Mouse (Mus musculus): ENCODE measurements at regions not wholly inside any gene's neighbourhood (a gene's known extent, or its start where the extent isn't known, plus 50 kb on each side); places are given as distances from the start of the nearest gene placed in this dataset.

DNA sequence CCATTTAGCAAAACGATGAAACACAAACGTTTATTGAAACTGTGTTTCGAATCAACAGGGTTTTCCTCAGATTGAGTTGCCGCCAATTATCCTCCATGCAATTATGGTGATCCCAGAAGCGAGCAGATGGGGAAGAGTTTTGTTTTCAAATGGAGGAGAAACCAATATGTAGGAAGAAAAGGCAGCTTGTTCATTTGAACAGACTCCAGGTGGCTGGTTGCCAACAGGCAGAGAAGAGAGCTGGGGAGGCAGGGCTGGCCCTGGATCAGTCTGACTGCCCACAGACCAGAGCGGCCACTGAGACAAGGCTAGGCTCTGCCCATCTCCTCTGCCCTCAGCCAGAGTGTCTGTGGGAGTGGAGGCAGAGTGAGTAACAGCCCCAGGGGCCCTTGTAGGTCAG lies 398.8 kb upstream of the Adgra3 start:
- 30% methylated on average over 6 of the region's 6 CpGs for whole genome bisulfite sequencing

DNA sequence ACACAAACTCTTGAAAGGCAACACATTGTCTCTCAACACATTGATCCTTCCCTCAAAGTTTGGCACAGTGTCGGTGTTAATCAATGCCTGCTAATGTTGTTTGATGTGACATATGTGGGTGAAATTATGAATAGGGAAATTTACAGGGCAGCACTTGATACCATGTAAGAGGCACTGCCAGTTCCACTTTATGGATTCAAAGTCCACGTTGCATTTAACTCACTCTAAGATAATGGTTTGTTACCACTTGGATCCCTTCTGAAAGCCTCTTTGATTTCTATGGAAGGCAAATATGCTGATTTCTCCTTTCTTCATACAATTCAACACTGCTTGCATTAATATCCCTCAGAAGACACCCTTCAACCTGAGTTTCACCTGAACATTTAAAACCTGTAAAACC lies 395.6 kb upstream of the Adgra3 start:
- DNase-seq (ENCODE audit: low spot score) (no peak), ATAC-seq (no peak)
- Histone ChIP-seq H3K9ac (replicated peaks; ENCODE audit: low read length) (no peak overlapping the region), H3K4me1 (ENCODE audit: insufficient read depth, low read length) (no peaks in the 10 kb centered on the region), H3K4me3 (ENCODE audit: low read length) (no peak overlapping the region), H3K36me3 (ENCODE audit: insufficient read depth, low read length) (no peaks in the 10 kb centered on the region), H3K27me3 (ENCODE audit: insufficient read depth, low read length) (no peaks in the 10 kb centered on the region), H3K9me3 (ENCODE audit: low read length) (no peaks in the 10 kb centered on the region), H3K4me2 (ENCODE audit: low read depth, low read length) (no peak overlapping the region), H3K27ac (no peak overlapping the region)
- 85% methylated on average over 2 of the region's 2 CpGs for WGBS
- no peak for TF ChIP-seq CTCF (IDR thresholded peaks at IDR 0.05; ENCODE audit: low read depth)

More for the DNA sequence above, 398.8 kb upstream of the Adgra3 start:
- no peak for TF ChIP-seq CTCF (IDR thresholded peaks at IDR 0.05; ENCODE audit: low read depth)
- DNase-seq (ENCODE audit: low spot score) (peak; percentile 81), ATAC-seq (peak; percentile 85)
- no peaks in the 10 kb centered on the region for H3K36me3 ChIP-seq (ENCODE audit: insufficient read depth, low read length)
- no peak overlapping the region for H3K27ac ChIP-seq
- no peaks in the 10 kb centered on the region for H3K27me3 ChIP-seq (ENCODE audit: insufficient read depth, low read length)
- H3K9ac ChIP-seq (replicated peaks; ENCODE audit: low read length): no peak overlapping the region
- no peak overlapping the region for H3K4me2 ChIP-seq (ENCODE audit: low read depth, low read length)
- H3K4me3 ChIP-seq (ENCODE audit: low read length): no peak overlapping the region
- H3K4me1 ChIP-seq (ENCODE audit: insufficient read depth, low read length): no peaks in the 10 kb centered on the region
- H3K9me3 ChIP-seq (ENCODE audit: low read length): no peaks in the 10 kb centered on the region

DNA sequence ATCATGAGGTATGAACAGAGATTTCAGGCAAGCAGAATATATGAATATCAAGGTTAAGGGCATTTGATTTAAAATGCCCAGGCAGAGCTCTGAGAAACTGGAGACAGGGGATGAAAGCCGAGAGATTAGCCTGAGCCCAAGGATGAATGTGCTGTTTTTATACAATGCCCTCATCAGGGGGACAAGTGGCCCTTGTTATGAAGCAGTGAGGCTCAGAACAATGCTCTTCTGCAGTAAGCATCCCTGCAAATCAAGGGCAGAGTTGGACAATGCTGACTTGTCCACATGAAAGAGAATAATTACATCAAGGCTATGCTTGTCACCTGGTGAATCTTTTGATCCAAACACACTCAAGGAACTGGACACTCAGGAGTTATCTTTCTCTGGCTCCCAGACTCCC lies 348.1 kb upstream of the Adgra3 start:
- DNase-seq (ENCODE audit: low spot score) (no peak), ATAC-seq (no peak)
- 30% methylated on average over 1 of the region's 1 CpGs for WGBS
- H3K36me3 ChIP-seq (ENCODE audit: insufficient read depth, low read length): no peaks in the 10 kb centered on the region
- H3K9ac ChIP-seq (replicated peaks; ENCODE audit: low read length): no peak overlapping the region
- H3K9me3 ChIP-seq (ENCODE audit: low read length): no peaks in the 10 kb centered on the region
- no peaks in the 10 kb centered on the region for H3K4me1 ChIP-seq (ENCODE audit: insufficient read depth, low read length)
- H3K27ac ChIP-seq: no peak overlapping the region
- no peaks in the 10 kb centered on the region for H3K27me3 ChIP-seq (ENCODE audit: insufficient read depth, low read length)
- H3K4me3 ChIP-seq (ENCODE audit: low read length): no peak overlapping the region
- no peak overlapping the region for H3K4me2 ChIP-seq (ENCODE audit: low read depth, low read length)
- TF ChIP-seq CTCF (IDR thresholded peaks at IDR 0.05; ENCODE audit: low read depth): no peak

DNA sequence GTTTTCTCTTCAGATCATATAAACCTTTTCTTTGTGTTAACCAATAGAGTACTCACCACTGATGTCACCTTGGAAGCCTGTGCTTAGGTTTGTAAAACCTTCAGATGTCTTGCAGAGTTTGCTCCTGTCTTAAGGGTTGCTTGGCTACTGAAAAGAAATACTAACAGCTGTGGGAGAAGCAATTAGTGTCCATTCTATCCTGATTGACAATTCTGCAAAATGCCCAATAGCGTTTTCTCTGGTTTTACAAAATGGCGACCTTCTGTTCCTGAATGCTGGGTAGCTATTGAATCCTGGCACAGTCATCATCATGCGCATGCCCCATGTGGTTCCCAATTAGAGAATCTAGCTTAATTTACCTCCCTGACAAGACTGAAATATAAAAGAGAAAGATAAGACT lies 347.7 kb upstream of the Adgra3 start:
- WGBS: 69% methylated on average over 3 of the region's 3 CpGs
- no peak overlapping the region for H3K4me3 ChIP-seq (ENCODE audit: low read length)
- TF ChIP-seq CTCF (IDR thresholded peaks at IDR 0.05; ENCODE audit: low read depth): no peak
- H3K4me2 ChIP-seq (ENCODE audit: low read depth, low read length): no peak overlapping the region
- ATAC-seq: no peak
- no peak for DNase-seq (ENCODE audit: low spot score)
- no peak overlapping the region for H3K9ac ChIP-seq (replicated peaks; ENCODE audit: low read length)
- no peaks in the 10 kb centered on the region for H3K36me3 ChIP-seq (ENCODE audit: insufficient read depth, low read length)
- no peak overlapping the region for H3K27ac ChIP-seq
- H3K4me1 ChIP-seq (ENCODE audit: insufficient read depth, low read length): no peaks in the 10 kb centered on the region
- H3K27me3 ChIP-seq (ENCODE audit: insufficient read depth, low read length): no peaks in the 10 kb centered on the region
- H3K9me3 ChIP-seq (ENCODE audit: low read length): no peaks in the 10 kb centered on the region
